Mouse (Mus musculus) adrenal gland, adult 18-20 months (tissue): ENCODE measurements around the gene Dbndd2. TPM values are rescaled to one million over a fixed set of nuclear protein-coding genes. Genes with fewer than 3 reads are reported as not detected.

ENCODE experiments used
- DNase-seq, 2 experiments: peaks; one replicate each; pipeline ENCODE4 v3.0.0; 2021 to 2022; ENCODE audit warnings: low spot score in 2 of 2
- long read RNA-seq, 2 experiments: library from polyadenylated mRNA; stranded (forward); transcript quantifications; one replicate each; pipeline ENCODE4 v2.0.0; 2021
- total RNA-seq, 2 experiments: library from RNA; stranded (reverse); gene quantifications; 1 replicate in 1 of 2; 2 replicates in 1 of 2; pipeline ENCODE4 v1.2.3; 2021

The Dbndd2 gene
- 10 to 100 TPM in 1 of 2 experiments, 1 to 10 TPM in 1; 7.6 to 20.9 TPM for total RNA-seq
- long read RNA-seq, experiment 1, transcript Dbndd2-202 (4 exons, 1,658 nt), result major isoform, 7 of 9 reads
- long read RNA-seq, experiment 1, partial matches to known transcripts, result 0 of 9 reads
- long read RNA-seq, experiment 1, other reads (novel, unspliced or antisense), result 0 of 9 reads
- long read RNA-seq, experiment 2, transcript Dbndd2-202 (4 exons, 1,658 nt), result major isoform, 16 of 22 reads
- long read RNA-seq, experiment 2, partial matches to known transcripts, result 0 of 22 reads
- long read RNA-seq, experiment 2, other reads (novel, unspliced or antisense), result 2 of 22 reads

- DNase-seq, result peak in 1 of 2 experiments; percentile 49
These were observed at the start of gene Dbndd2 for GRCm38 (mm10) chr2:164485681-164486257. TSS of gene Dbndd2 (plus strand) at chr2:164486106.

GRCm38 (mm10) chr2:164436215-164436913 is 49.5 kb upstream of the Dbndd2 start:
- no peak for DNase-seq

GRCm38 (mm10) chr2:164436961-164437360 is 48.9 kb upstream of the Dbndd2 start:
- no peak for DNase-seq

- no peak for DNase-seq
These were observed 48.2 kb upstream of the Dbndd2 start for GRCm38 (mm10) chr2:164437710-164438109.

- DNase-seq, result no peak
These were observed 47.6 kb upstream of the Dbndd2 start for GRCm38 (mm10) chr2:164438257-164438656.

GRCm38 (mm10) chr2:164439001-164439421 is 46.9 kb upstream of the Dbndd2 start:
- DNase-seq, result no peak

GRCm38 (mm10) chr2:164440314-164440713 is 45.6 kb upstream of the Dbndd2 start:
- no peak for DNase-seq

- DNase-seq, result no peak
These were observed 44.8 kb upstream of the Dbndd2 start for GRCm38 (mm10) chr2:164441155-164441554.

GRCm38 (mm10) chr2:164441731-164442130 is 44.2 kb upstream of the Dbndd2 start:
- no peak for DNase-seq

GRCm38 (mm10) chr2:164442315-164443050 is 43.4 kb upstream of the Dbndd2 start:
- DNase-seq, result peak in 1 of 2 experiments; percentile 61

GRCm38 (mm10) chr2:164443051-164443437 is 42.9 kb upstream of the Dbndd2 start:
- DNase-seq, result peak; percentile 91 to 95

- DNase-seq, result no peak
These were observed 42.4 kb upstream of the Dbndd2 start, which contains the start of gene Sdc4 for GRCm38 (mm10) chr2:164443460-164444000. TSS of gene Sdc4 (minus strand) at chr2:164443887.

- no peak for DNase-seq
These were observed 41.2 kb upstream of the Dbndd2 start for GRCm38 (mm10) chr2:164444701-164445100.

GRCm38 (mm10) chr2:164445399-164446085 is 40.4 kb upstream of the Dbndd2 start:
- DNase-seq, result no peak

GRCm38 (mm10) chr2:164446086-164446469 is 39.8 kb upstream of the Dbndd2 start:
- no peak for DNase-seq

GRCm38 (mm10) chr2:164448140-164448539 is 37.8 kb upstream of the Dbndd2 start:
- DNase-seq, result no peak

GRCm38 (mm10) chr2:164448921-164449320 is 37.0 kb upstream of the Dbndd2 start:
- no peak for DNase-seq

- no peak for DNase-seq
These were observed 36.4 kb upstream of the Dbndd2 start for GRCm38 (mm10) chr2:164449341-164450042.

GRCm38 (mm10) chr2:164452000-164452676 is 33.8 kb upstream of the Dbndd2 start:
- DNase-seq, result no peak
